Mouse (Mus musculus): ENCODE measurements around the gene Adgrb2. TPM values are rescaled to one million over a fixed set of nuclear protein-coding genes. Genes with fewer than 3 reads are reported as not detected.

Gene Adgrb2
- not detected for polyA plus RNA-seq (2014; fragmentation: Illumina TruSeq; extraction: RNeasy Lipid Tissue Mini Kit (QIAGEN cat#74804); ENCODE audit: low replicate concordance)

DNA sequence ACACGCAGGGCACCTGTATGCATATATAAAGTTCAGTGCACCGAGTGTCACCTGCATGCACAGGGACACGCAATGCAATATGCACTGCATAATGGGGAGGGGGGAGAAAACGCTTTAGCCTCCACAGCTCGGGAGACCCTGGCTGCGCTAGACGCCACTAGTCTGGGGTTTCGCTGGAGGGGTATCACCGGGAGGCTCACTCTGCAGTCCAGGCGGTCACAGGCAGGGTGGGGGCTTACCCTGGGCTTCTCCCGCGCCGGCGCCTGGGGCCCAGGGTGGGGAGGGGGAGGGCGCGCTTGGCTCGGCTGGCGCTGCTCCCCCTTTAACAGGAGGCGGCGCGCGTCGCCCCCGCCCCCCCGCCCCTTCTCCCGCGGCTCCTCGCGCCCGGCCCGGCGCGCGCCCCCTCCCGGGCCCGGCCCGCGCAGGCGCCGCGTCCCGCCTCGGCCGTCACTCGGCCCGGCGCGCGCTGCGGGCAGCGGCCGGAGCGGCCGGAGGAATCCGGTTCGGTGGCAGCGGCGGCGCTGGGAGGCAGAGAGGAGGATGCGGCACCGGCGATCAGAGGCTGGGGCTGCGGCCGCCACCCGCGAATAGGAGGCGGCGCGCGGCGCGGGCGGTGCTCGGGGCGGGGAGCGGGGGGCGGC is at the start of gene Adgrb2:
Gene Adgrb2, plus strand, starts transcription at position 450 of the 641 bp plus-strand sequence.

GRCm38 (mm10) chr4:130047331-130048202 is 62.9 kb downstream of the Adgrb2 start, which contains the start of gene Col16a1:
TSS of gene Col16a1 (plus strand) at chr4:130047840.

Other genes with a start within 250 kb of the Adgrb2 start
- gene Khdrbs1, start 242.6 kb upstream of the Adgrb2 start, polyA plus RNA-seq (2014; fragmentation: Illumina TruSeq; extraction: RNeasy Lipid Tissue Mini Kit (QIAGEN cat#74804); ENCODE audit: low replicate concordance) = 146 TPM
- gene Ptp4a2, start 173.7 kb upstream of the Adgrb2 start, polyA plus RNA-seq (2014; fragmentation: Illumina TruSeq; extraction: RNeasy Lipid Tissue Mini Kit (QIAGEN cat#74804); ENCODE audit: low replicate concordance) = 1,009 TPM
- not detected for gene Spocd1, start 55.6 kb upstream of the Adgrb2 start, polyA plus RNA-seq (2014; fragmentation: Illumina TruSeq; extraction: RNeasy Lipid Tissue Mini Kit (QIAGEN cat#74804); ENCODE audit: low replicate concordance)
- 1.4 TPM for gene Col16a1, start 63.0 kb downstream of the Adgrb2 start, polyA plus RNA-seq (2014; fragmentation: Illumina TruSeq; extraction: RNeasy Lipid Tissue Mini Kit (QIAGEN cat#74804); ENCODE audit: low replicate concordance)
- 5.3 TPM for gene Pef1, start 117.7 kb downstream of the Adgrb2 start, polyA plus RNA-seq (2014; fragmentation: Illumina TruSeq; extraction: RNeasy Lipid Tissue Mini Kit (QIAGEN cat#74804); ENCODE audit: low replicate concordance)
- gene Hcrtr1, start 154.5 kb downstream of the Adgrb2 start, polyA plus RNA-seq (2014; fragmentation: Illumina TruSeq; extraction: RNeasy Lipid Tissue Mini Kit (QIAGEN cat#74804); ENCODE audit: low replicate concordance) = not detected
- gene Tinagl1, start 190.3 kb downstream of the Adgrb2 start, polyA plus RNA-seq (2014; fragmentation: Illumina TruSeq; extraction: RNeasy Lipid Tissue Mini Kit (QIAGEN cat#74804); ENCODE audit: low replicate concordance) = 3.1 TPM
- not detected for gene Gm853, start 237.5 kb downstream of the Adgrb2 start, polyA plus RNA-seq (2014; fragmentation: Illumina TruSeq; extraction: RNeasy Lipid Tissue Mini Kit (QIAGEN cat#74804); ENCODE audit: low replicate concordance)

Data from small intestine, adult 10 weeks (tissue).